Mouse (Mus musculus): ENCODE measurements around the gene Nek9. TPM values are rescaled to one million over a fixed set of nuclear protein-coding genes. Genes with fewer than 3 reads are reported as not detected.

Gene Nek9
- total RNA-seq, 1 experiment = 20.4 TPM

GRCm38 (mm10) chr12:85366271-85366670 lies 27.1 kb upstream of the Nek9 start:
- TF ChIP-seq HCFC1 (IDR thresholded peaks at IDR 0.05; ENCODE audit: borderline replicate concordance, insufficient read depth, low read length) = no peak
- TF ChIP-seq MAFK (IDR thresholded peaks at IDR 0.05; ENCODE audit: insufficient read depth, low read depth, low read length) = no peak
- no peak for TF ChIP-seq ZNF384 (IDR thresholded peaks at IDR 0.05; ENCODE audit: low read depth, low read length)
- TF ChIP-seq ZC3H11A (IDR thresholded peaks at IDR 0.05; ENCODE audit: borderline replicate concordance, low read depth, low read length) = no peak
- no peak for TF ChIP-seq CHD2 (IDR thresholded peaks at IDR 0.05; ENCODE audit: low read depth, low read length)
- Histone ChIP-seq H3K4me1 (ENCODE audit: control insufficient read depth in 2 of 2, insufficient read depth in 2 of 2, low read length in 2 of 2, poor library complexity in 1 of 2) (peaks cover 10 to 25% of the 10 kb centered on the region in 2 experiments), H3K4me3 (ENCODE audit: insufficient read depth in 1 of 2, low read depth in 1 of 2, low read length in 2 of 2, poor library complexity in 1 of 2, severe bottlenecking in 1 of 2) (no peak overlapping the region), H3K9me3 (ENCODE audit: control insufficient read depth, insufficient read depth, low read depth, low read length) (no peaks in the 10 kb centered on the region), H3K36me3 (ENCODE audit: control insufficient read depth, insufficient read depth, low read length, poor library complexity, severe bottlenecking) (no peaks in the 10 kb centered on the region; the same call in 1 of the 2 replicates), H3K9ac (ENCODE audit: insufficient read depth, low read depth, low read length, poor library complexity, severe bottlenecking) (no peak overlapping the region), H3K27ac (ENCODE audit: insufficient read depth, low read depth, low read length, poor library complexity, severe bottlenecking) (no peak overlapping the region)
- no peak for DNase-seq (ENCODE audit: low read depth, low spot score)
- in situ Hi-C loops (cut with MboI; ENCODE audit: low sequenced_read_pairs in 2 of 2, unreplicated experiment in 2 of 2) = loop anchor here in 1 of 2 experiments (10.0 kb wide), 1 partner anchor 119 kb away; no protein-coding TSS in a partner anchor

GRCm38 (mm10) chr12:85362510-85362909 lies 23.3 kb upstream of the Nek9 start:
- Histone ChIP-seq H3K9ac (ENCODE audit: insufficient read depth, low read depth, low read length, poor library complexity, severe bottlenecking) (no peak overlapping the region), H3K4me3 (ENCODE audit: insufficient read depth in 1 of 2, low read depth in 1 of 2, low read length in 2 of 2, poor library complexity in 1 of 2, severe bottlenecking in 1 of 2) (no peak overlapping the region), H3K27ac (ENCODE audit: insufficient read depth, low read depth, low read length, poor library complexity, severe bottlenecking) (no peak overlapping the region), H3K36me3 (ENCODE audit: control insufficient read depth, insufficient read depth, low read length, poor library complexity, severe bottlenecking) (no peaks in the 10 kb centered on the region; the same call in 1 of the 2 replicates), H3K9me3 (ENCODE audit: control insufficient read depth, insufficient read depth, low read depth, low read length) (no peaks in the 10 kb centered on the region), H3K4me1 (ENCODE audit: control insufficient read depth in 2 of 2, insufficient read depth in 2 of 2, low read length in 2 of 2, poor library complexity in 1 of 2) (peaks cover 5 to 9% of the 10 kb centered on the region in 2 experiments)
- no peak for DNase-seq (ENCODE audit: low read depth, low spot score)
- in situ Hi-C loops (cut with MboI; ENCODE audit: low sequenced_read_pairs in 2 of 2, unreplicated experiment in 2 of 2) = loop anchor here in 1 of 2 experiments (10.0 kb wide), 1 partner anchor 122 kb away; no protein-coding TSS in a partner anchor
- TF ChIP-seq ZNF384 (IDR thresholded peaks at IDR 0.05; ENCODE audit: low read depth, low read length) = no peak
- TF ChIP-seq CHD2 (IDR thresholded peaks at IDR 0.05; ENCODE audit: low read depth, low read length) = no peak
- no peak for TF ChIP-seq HCFC1 (IDR thresholded peaks at IDR 0.05; ENCODE audit: borderline replicate concordance, insufficient read depth, low read length)
- no peak for TF ChIP-seq MAFK (IDR thresholded peaks at IDR 0.05; ENCODE audit: insufficient read depth, low read depth, low read length)
- TF ChIP-seq ZC3H11A (IDR thresholded peaks at IDR 0.05; ENCODE audit: borderline replicate concordance, low read depth, low read length) = no peak

- Histone ChIP-seq H3K4me1 (ENCODE audit: control insufficient read depth in 2 of 2, insufficient read depth in 2 of 2, low read length in 2 of 2, poor library complexity in 1 of 2) (peaks cover 4 to 6% of the 10 kb centered on the region in 2 experiments), H3K27ac (ENCODE audit: insufficient read depth, low read depth, low read length, poor library complexity, severe bottlenecking) (no peak overlapping the region), H3K36me3 (ENCODE audit: control insufficient read depth, insufficient read depth, low read length, poor library complexity, severe bottlenecking) (no peaks in the 10 kb centered on the region; the same call in 1 of the 2 replicates), H3K9ac (ENCODE audit: insufficient read depth, low read depth, low read length, poor library complexity, severe bottlenecking) (no peak overlapping the region), H3K4me3 (ENCODE audit: insufficient read depth in 1 of 2, low read depth in 1 of 2, low read length in 2 of 2, poor library complexity in 1 of 2, severe bottlenecking in 1 of 2) (no peak overlapping the region), H3K9me3 (ENCODE audit: control insufficient read depth, insufficient read depth, low read depth, low read length) (no peaks in the 10 kb centered on the region)
- no peak for DNase-seq (ENCODE audit: low read depth, low spot score)
- in situ Hi-C loops (cut with MboI; ENCODE audit: low sequenced_read_pairs in 2 of 2, unreplicated experiment in 2 of 2) = loop anchor here in 1 of 2 experiments (10.0 kb wide), 1 partner anchor 123 kb away; no protein-coding TSS in a partner anchor
- no peak for TF ChIP-seq MAFK (IDR thresholded peaks at IDR 0.05; ENCODE audit: insufficient read depth, low read depth, low read length)
- TF ChIP-seq CHD2 (IDR thresholded peaks at IDR 0.05; ENCODE audit: low read depth, low read length) = no peak
- TF ChIP-seq HCFC1 (IDR thresholded peaks at IDR 0.05; ENCODE audit: borderline replicate concordance, insufficient read depth, low read length) = no peak
- TF ChIP-seq ZC3H11A (IDR thresholded peaks at IDR 0.05; ENCODE audit: borderline replicate concordance, low read depth, low read length) = no peak
- TF ChIP-seq ZNF384 (IDR thresholded peaks at IDR 0.05; ENCODE audit: low read depth, low read length) = no peak
Observed at GRCm38 (mm10) chr12:85361580-85361979, 22.4 kb upstream of the Nek9 start.

GRCm38 (mm10) chr12:85361165-85361564 lies 22.0 kb upstream of the Nek9 start:
- TF ChIP-seq ZNF384 (IDR thresholded peaks at IDR 0.05; ENCODE audit: low read depth, low read length) = no peak
- in situ Hi-C loops (cut with MboI; ENCODE audit: low sequenced_read_pairs in 2 of 2, unreplicated experiment in 2 of 2) = loop anchor here in 1 of 2 experiments (10.0 kb wide), 1 partner anchor 124 kb away; no protein-coding TSS in a partner anchor
- Histone ChIP-seq H3K9me3 (ENCODE audit: control insufficient read depth, insufficient read depth, low read depth, low read length) (no peaks in the 10 kb centered on the region), H3K27ac (ENCODE audit: insufficient read depth, low read depth, low read length, poor library complexity, severe bottlenecking) (no peak overlapping the region), H3K4me3 (ENCODE audit: insufficient read depth in 1 of 2, low read depth in 1 of 2, low read length in 2 of 2, poor library complexity in 1 of 2, severe bottlenecking in 1 of 2) (no peak overlapping the region), H3K36me3 (ENCODE audit: control insufficient read depth, insufficient read depth, low read length, poor library complexity, severe bottlenecking) (no peaks in the 10 kb centered on the region; the same call in none of the 2 replicates), H3K4me1 (ENCODE audit: control insufficient read depth in 2 of 2, insufficient read depth in 2 of 2, low read length in 2 of 2, poor library complexity in 1 of 2) (peaks cover 2 to 4% of the 10 kb centered on the region in 2 experiments; a peak in 3 of 4 replicates), H3K9ac (ENCODE audit: insufficient read depth, low read depth, low read length, poor library complexity, severe bottlenecking) (no peak overlapping the region)
- DNase-seq (ENCODE audit: low read depth, low spot score) = no peak

GRCm38 (mm10) chr12:85354061-85354460 lies 14.9 kb upstream of the Nek9 start:
- no peaks in the 10 kb centered on the region for H3K4me1 ChIP-seq (ENCODE audit: control insufficient read depth in 2 of 2, insufficient read depth in 2 of 2, low read length in 2 of 2, poor library complexity in 1 of 2)
- H3K27ac ChIP-seq (ENCODE audit: insufficient read depth, low read depth, low read length, poor library complexity, severe bottlenecking) = no peak overlapping the region
- H3K9me3 ChIP-seq (ENCODE audit: control insufficient read depth, insufficient read depth, low read depth, low read length) = no peaks in the 10 kb centered on the region
- DNase-seq (ENCODE audit: low read depth, low spot score) = no peak
- no peak overlapping the region for H3K4me3 ChIP-seq (ENCODE audit: insufficient read depth in 1 of 2, low read depth in 1 of 2, low read length in 2 of 2, poor library complexity in 1 of 2, severe bottlenecking in 1 of 2)
- H3K9ac ChIP-seq (ENCODE audit: insufficient read depth, low read depth, low read length, poor library complexity, severe bottlenecking) = no peak overlapping the region
- peaks cover 13% of the 10 kb centered on the region for H3K36me3 ChIP-seq (ENCODE audit: control insufficient read depth, insufficient read depth, low read length, poor library complexity, severe bottlenecking)
- in situ Hi-C loops (cut with MboI; ENCODE audit: low sequenced_read_pairs in 2 of 2, unreplicated experiment in 2 of 2) = no loop called here
- TF ChIP-seq ZC3H11A (IDR thresholded peaks at IDR 0.05; ENCODE audit: borderline replicate concordance, low read depth, low read length) (no peak), CHD2 (IDR thresholded peaks at IDR 0.05; ENCODE audit: low read depth, low read length) (no peak), HCFC1 (IDR thresholded peaks at IDR 0.05; ENCODE audit: borderline replicate concordance, insufficient read depth, low read length) (no peak), MAFK (IDR thresholded peaks at IDR 0.05; ENCODE audit: insufficient read depth, low read depth, low read length) (no peak), ZNF384 (IDR thresholded peaks at IDR 0.05; ENCODE audit: low read depth, low read length) (no peak)

Data from ES-E14 (cell line).